Mouse (Mus musculus) lung, adult 18-20 months (tissue): ENCODE data around the gene Grm8.

Experiments used
- DNase-seq, 2 experiments: peaks; one replicate each; pipeline ENCODE4 v3.0.0; 2022; ENCODE audit warnings: mixed read lengths in 2 of 2

The Grm8 gene

GRCm38 (mm10) chr6:28135001-28135401 lies at the start of gene Grm8:
Grm8 (minus strand) TSS chr6:28135178.
- no peak for DNase-seq

GRCm38 (mm10) chr6:28169851-28170539 lies 35.0 kb upstream of the Grm8 start:
- no peak for DNase-seq

- no peak for DNase-seq
Measured at GRCm38 (mm10) chr6:28160399-28160798, 25.4 kb upstream of the Grm8 start.

- DNase-seq, result no peak
Measured at GRCm38 (mm10) chr6:28146445-28146844, 11.5 kb upstream of the Grm8 start.

GRCm38 (mm10) chr6:28142332-28142731 lies 7.4 kb upstream of the Grm8 start:
- no peak for DNase-seq

- peak; percentile 65 to 73 for DNase-seq
Measured at GRCm38 (mm10) chr6:28135411-28136233, 644 bp upstream of the Grm8 start.

- no peak for DNase-seq
Measured at GRCm38 (mm10) chr6:28134251-28134801, 652 bp downstream of the Grm8 start.

GRCm38 (mm10) chr6:28133206-28134063 lies 1.5 kb downstream of the Grm8 start:
- DNase-seq, result no peak

GRCm38 (mm10) chr6:28132056-28132455 lies 2.9 kb downstream of the Grm8 start:
- no peak for DNase-seq

GRCm38 (mm10) chr6:28128871-28129270 lies 6.1 kb downstream of the Grm8 start:
- no peak for DNase-seq

GRCm38 (mm10) chr6:28115519-28115918 lies 19.5 kb downstream of the Grm8 start:
- DNase-seq, result no peak

GRCm38 (mm10) chr6:28114916-28115315 lies 20.1 kb downstream of the Grm8 start:
- no peak for DNase-seq

GRCm38 (mm10) chr6:28111551-28111950 lies 23.4 kb downstream of the Grm8 start:
- DNase-seq, result no peak

- no peak for DNase-seq
Measured at GRCm38 (mm10) chr6:28102608-28103316, 32.2 kb downstream of the Grm8 start.

GRCm38 (mm10) chr6:28100001-28100400 lies 35.0 kb downstream of the Grm8 start:
- DNase-seq, result no peak

GRCm38 (mm10) chr6:28092511-28092910 lies 42.5 kb downstream of the Grm8 start:
- no peak for DNase-seq

- DNase-seq, result no peak
Measured at GRCm38 (mm10) chr6:28091836-28092235, 43.1 kb downstream of the Grm8 start.

GRCm38 (mm10) chr6:28090981-28091380 lies 44.0 kb downstream of the Grm8 start:
- DNase-seq, result no peak

- DNase-seq, result no peak
Measured at GRCm38 (mm10) chr6:28075534-28075933, 59.4 kb downstream of the Grm8 start.

- DNase-seq, result no peak
Measured at GRCm38 (mm10) chr6:28074470-28074869, 60.5 kb downstream of the Grm8 start.

- DNase-seq, result no peak
Measured at GRCm38 (mm10) chr6:28051966-28052365, 83.0 kb downstream of the Grm8 start.

- DNase-seq, result no peak
Measured at GRCm38 (mm10) chr6:28042339-28042738, 92.6 kb downstream of the Grm8 start.
